Mouse (Mus musculus) heart, adult 10 weeks (tissue): ENCODE measurements around the gene Gm17359. TPM values are rescaled to one million over a fixed set of nuclear protein-coding genes. Genes with fewer than 3 reads are reported as not detected.

Experiments used
- polyA plus RNA-seq: library from polyadenylated mRNA; stranded (reverse); fragments of 350-450 nt; fragmentation: Illumina TruSeq; extraction: RNeasy Lipid Tissue Mini Kit (QIAGEN cat#74804); gene quantifications from one replicate; pipeline ENCODE4 v1.2.3, GENCODE M21; 2014; ENCODE audit warnings: low read depth, low replicate concordance

The Gm17359 gene
- polyA plus RNA-seq: not detected

GRCm38 (mm10) chr3:79336044-79336766 is at the start of gene Gm17359:
Gene Gm17359, plus strand, starts transcription at chr3:79336661.

Other genes with a start within 250 kb of the Gm17359 start
- 13.8 TPM for gene Rapgef2, start 50.1 kb upstream of the Gm17359 start, polyA plus RNA-seq
- gene Fnip2, start 231.1 kb downstream of the Gm17359 start, polyA plus RNA-seq: 8.8 TPM